Mouse (Mus musculus): ENCODE measurements around the gene Gm17542.
"Not testable (repeated sequence)": the region's sequence is repeated elsewhere in the genome, so short reads cannot be mapped to it uniquely, and the experiment has no call there.

The Gm17542 gene

DNA sequence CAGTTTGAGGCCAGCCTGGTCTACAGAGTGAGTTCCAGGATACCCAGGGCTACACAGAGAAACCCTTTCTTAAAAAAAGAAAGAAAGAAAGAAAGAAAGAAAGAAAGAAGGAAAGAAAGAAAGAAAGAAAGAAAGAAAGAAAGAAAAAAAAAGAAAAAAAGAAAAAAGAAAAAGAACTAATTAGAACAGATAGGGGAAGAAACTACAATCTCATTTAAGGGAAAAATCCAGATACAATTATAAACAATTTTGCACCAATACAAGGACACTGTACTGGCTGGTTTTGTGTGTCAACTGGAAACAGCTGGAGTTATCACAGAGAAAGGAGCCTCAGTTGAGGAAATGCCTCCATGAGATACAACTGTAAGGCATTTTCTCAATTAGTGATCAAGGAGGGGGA lies at the start of gene Gm17542:
Gene Gm17542, minus strand, starts transcription at position 101 of the 400 bp plus-strand sequence.
- not testable (repeated sequence) for DNase-seq (ENCODE audit: low read depth in 2 of 2, low spot score in 2 of 2)

DNA sequence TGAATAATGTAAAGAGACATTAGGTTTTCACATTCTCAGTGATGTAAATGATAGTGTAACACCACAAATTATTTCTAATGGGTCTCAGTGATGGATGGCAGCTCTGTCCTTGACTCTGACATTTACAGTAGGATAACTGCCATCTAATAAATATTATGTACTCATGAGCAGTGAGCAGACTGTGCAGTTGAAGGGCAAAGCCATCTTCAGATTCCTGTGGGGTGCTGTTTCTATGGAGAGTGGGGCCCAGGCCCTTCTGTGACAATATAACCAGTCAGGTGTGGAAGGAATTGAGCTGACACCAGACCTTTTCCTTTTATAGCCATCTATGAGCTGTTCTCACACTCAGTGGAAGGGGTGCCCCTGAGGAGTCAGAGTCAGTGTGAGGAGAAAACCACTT lies 21.8 kb upstream of the Gm17542 start:
- no peak for DNase-seq (ENCODE audit: low read depth in 2 of 2, low spot score in 2 of 2)

DNA sequence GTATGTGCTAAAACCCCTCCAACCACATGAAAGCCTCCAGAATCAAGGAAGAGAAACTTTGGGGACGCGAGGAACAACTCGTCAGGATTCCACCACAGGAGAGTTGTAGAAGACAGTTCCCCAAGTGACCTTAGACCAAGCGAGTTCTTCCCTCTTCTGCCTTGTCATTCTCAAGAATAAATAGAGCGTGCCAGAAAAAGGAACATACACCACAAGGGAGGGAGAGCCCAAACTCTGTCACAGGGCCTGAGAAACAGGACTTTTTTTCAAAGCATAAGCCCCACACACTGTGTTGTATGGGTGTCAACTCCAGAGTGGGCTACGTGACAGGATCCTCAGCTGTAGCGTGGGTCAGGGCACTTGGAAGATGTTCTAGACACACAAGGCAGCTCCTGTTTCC lies 20.1 kb upstream of the Gm17542 start:
- no peak for DNase-seq (ENCODE audit: low read depth in 2 of 2, low spot score in 2 of 2)

DNA sequence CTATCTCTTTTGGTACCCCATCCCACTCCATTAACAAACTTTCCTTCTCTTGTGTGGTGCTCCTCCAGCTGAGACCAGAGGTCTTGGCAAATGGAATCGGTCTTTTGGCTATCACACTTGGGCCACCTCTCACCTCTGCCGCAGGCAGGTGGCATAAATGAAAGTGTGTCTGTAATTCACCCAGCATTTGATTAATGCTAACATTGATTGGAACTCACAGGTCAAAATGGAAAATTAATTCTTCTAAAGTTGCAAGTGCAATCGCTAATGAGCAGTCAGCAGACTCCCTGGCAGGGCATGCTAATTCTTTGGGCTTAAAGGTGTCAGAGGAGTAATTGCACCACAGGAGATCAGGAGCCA lies 3.2 kb downstream of the Gm17542 start:
- no peak for DNase-seq (ENCODE audit: low read depth in 2 of 2, low spot score in 2 of 2)

DNA sequence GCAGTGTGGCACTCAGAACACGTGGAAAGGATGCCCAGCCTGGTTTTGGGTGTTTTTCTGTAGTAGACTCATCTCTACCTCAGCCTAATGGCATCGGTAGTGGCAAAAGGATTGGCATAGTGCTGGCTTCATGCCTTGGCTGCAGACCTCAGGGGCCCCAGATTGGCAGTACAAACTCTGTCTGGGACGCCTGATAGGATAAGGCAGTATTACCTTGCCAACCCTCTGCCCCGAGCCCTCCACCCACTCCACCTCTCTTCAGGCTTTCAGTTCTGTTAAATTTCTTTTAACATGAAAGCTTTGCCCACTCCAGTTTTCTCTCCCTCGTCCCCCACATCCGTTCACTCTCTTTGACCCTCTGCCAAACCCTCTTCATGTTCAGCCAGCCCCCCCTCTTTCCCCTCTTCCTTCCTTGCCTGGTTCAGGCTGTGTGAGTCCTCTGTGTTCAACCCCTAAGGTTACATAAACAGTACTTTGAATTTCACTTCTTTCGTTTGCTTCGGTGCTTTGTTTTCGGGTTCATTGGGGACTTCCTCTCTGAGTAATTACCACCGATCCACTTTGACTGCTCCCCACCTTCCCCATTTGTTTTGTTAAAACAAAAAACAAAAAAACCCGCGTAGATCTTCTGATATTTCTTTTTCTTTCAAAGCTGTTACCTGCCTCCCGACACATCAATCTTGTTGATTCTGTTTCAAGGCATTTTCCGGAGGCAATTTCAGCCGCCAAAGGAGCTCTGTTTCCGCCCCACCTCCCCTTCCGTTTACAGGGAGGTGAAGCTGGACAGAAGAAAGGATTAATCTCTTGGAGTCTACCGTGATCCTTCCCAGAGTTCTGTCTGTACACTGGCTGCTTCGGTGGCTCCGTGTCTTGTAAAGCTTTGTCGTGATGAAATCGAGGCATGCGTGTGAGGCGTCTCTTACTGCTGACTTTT lies 3.9 kb downstream of the Gm17542 start:
- DNase-seq (ENCODE audit: low read depth in 2 of 2, low spot score in 2 of 2), result peak in 1 of 2 experiments; percentile 18

- DNase-seq (ENCODE audit: low read depth in 2 of 2, low spot score in 2 of 2), result no peak
Observed at GRCm38 (mm10) chr10:58713225-58713624, 4.8 kb downstream of the Gm17542 start.

GRCm38 (mm10) chr10:58709021-58709420 lies 9.0 kb downstream of the Gm17542 start:
- no peak for DNase-seq (ENCODE audit: low read depth in 2 of 2, low spot score in 2 of 2)

DNA sequence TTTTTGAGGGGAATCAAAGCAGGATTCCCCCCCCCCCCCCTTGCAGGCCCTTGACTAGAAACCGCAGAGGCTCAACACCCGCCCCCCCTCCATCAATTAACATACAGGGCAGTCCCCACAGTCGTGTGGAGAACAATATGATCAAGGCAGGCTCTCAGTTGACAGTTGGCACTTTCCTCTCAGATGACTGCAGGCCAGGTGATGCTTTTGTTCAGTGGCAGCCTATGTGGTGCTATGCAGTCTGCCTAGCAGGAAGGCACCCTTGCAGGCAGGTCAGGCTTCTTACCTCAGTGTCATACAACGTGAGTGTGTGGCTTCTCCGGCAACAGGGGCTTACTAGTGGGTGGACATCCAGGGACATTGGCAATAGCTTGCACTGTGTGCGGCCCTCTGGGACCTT lies 17.4 kb downstream of the Gm17542 start:
- no peak for DNase-seq (ENCODE audit: low read depth in 2 of 2, low spot score in 2 of 2)

DNA sequence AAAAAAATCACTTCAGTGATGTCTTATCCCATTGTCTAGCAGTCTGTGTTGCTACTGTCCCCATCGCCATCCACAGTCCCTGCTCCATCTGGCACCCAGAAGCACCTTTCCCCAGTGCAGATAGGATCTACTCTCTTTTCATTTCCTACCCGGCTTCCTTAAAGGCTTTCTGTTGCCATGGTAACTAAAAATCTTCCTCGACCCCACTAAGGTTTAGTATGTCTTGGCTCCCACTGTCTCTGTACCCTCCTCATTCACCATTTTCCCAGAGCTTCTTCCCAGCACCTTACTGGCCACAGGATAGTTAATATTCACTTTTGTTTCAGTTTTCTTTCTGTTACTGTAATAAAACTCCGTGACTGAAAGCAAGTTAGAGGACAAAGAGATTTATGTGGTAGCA lies 17.9 kb downstream of the Gm17542 start:
- no peak for DNase-seq (ENCODE audit: low read depth in 2 of 2, low spot score in 2 of 2)

DNA sequence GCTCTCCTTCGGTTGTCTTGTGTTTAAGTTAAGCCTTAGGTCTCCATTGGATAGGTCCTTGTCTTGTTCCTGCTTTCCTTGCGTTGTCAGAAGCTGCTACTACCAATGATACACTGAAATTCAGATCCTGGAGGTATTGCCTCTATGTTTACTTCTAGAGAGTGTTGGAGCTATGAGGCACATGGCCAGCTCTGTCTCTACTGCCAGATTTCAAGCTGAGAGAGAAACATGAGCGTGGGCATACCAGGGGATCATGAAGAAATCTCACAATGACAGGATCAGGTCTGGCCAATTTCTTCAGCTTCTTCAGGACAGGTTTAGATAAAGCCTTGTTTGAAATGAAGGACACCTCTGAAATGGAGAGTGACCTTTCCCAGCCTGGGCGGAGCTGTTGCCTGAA lies 19.1 kb downstream of the Gm17542 start:
- DNase-seq (ENCODE audit: low read depth in 2 of 2, low spot score in 2 of 2), result no peak

DNA sequence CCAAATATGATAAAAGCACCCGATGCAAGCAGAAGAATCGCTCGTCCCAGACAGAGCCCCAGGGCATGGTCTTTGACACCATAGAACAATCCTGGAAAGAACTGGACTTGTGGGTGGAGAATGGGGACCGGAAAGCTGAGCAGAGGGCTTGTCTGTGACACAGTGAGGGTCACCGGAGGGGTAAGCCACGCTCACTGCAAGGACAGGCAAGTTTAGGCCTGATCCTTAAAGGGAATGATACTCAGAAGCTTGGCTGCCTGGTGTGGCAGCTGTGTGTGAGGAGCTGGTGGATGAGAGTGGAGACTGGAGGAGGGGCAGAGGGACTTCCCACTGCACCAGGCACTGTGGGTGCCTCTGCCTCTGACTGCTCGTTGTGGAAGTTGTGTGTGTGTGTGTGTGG lies 27.0 kb downstream of the Gm17542 start:
- no peak for DNase-seq (ENCODE audit: low read depth in 2 of 2, low spot score in 2 of 2)

DNA sequence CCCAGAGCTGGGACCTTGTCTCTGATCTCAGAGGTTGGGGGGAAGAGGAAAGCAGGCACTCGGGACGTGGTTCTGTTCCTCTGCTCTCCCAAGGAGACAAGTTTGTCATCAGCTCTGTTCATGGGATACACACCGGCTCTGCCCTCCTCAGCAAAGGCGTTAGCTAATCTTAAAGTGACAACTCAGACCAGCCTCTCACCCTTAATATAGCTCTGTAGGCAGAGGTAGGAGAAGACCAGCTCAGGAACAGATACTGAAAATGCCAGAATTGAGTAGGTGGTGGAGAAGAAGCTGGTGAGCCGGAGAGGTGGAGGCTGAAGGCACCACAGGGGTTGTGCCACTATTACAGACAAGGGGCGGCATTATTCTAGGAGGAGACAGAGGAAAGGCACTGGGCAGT lies 38.7 kb downstream of the Gm17542 start:
- DNase-seq (ENCODE audit: low read depth in 2 of 2, low spot score in 2 of 2), result no peak

GRCm38 (mm10) chr10:58675533-58675932 lies 42.5 kb downstream of the Gm17542 start, which contains the start of gene Edar:
Edar (minus strand) TSS chr10:58675654.
- DNase-seq (ENCODE audit: low read depth in 2 of 2, low spot score in 2 of 2), result peak; percentile 21 to 35

DNA sequence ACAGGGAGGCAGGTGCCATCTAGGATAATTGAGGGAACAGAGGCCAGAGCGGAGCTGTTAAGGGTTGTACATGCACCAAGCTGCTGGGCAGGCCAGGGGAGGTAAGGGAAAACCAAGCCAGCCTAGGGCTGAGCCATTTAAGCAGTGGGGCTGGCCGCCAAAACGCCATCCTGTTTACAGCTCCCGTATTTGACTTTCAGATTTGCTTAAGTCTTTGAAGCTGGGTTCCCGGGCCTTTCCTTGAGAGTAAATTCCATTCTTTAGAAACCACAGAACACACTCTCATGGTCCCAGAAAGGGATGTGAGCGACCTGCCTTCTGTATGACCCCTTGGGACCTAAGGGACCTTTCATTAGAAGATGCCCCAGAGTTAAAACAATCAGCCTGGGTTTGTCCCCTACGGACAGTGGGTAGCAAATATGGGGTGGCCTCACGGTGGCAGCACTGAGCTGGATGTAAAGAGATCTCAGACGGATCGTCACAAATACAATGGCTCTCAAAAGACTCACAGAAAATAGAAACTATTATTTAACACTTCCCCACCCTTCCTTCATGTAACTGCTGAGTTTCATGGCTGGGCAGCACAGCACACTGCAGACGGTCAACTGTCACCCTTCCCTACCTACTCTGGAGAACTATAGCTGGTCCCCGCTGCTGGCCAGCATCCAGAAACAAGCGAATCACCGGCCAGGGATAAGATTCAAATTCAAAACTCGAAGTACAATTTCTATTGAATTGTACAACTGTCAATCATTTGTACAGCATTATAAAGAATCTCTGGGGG lies 44.5 kb downstream of the Gm17542 start:
- peak in 1 of 2 experiments; percentile 39 for DNase-seq (ENCODE audit: low read depth in 2 of 2, low spot score in 2 of 2)

DNA sequence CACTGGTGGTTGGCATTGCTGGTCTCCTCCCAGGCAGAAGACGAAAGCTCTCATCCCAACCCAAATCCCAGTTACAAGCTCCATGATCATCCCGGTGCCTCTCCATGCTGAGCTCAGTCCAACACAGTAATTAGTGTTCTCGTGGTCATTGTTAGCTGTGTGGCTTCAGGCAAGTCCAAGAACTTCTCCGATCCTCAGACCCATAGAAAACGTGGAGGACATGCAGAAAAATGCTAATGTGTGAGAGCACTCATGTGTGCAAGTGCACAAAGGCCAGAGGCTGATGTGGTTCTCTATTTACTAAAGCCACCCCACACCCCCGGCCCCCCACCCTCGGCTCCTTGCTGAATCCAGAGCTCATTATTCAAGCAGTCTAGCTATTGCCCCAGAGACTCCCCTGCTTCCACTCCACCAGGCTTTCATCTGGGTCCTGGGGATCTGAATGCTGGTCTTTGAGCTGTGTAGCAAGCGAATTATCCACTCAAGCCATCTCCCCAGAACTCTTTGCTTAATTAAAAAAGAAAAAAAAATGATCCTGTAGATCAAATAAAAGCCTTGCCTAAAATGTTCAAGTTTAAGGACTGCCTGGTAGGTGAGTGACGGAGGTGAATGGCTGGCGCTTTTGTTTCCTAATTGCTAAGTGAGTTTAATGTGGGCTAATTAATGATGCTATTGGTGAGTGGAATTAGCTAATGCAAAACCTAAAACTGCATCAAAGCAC lies 45.3 kb downstream of the Gm17542 start:
- no peak for DNase-seq (ENCODE audit: low read depth in 2 of 2, low spot score in 2 of 2)

DNA sequence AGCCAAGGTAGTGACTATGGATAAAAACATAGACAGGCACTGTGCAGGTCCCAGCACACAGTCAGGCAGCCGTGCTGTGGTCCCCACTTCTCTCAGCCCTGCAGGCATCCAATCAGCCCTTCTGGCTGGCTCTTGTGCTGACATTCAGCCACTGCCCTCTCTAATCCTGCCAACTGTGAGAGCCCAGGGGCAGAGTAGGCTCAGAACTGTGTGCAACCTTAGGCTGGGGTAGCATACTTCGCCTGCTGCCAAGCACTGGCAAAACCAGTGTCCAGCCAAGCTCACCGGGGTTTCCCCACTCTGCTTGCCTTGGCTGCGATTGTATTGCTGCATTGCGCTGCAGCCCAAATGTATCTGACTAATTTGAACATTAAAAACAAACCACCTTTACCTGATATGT lies 54.1 kb downstream of the Gm17542 start:
- DNase-seq (ENCODE audit: low read depth in 2 of 2, low spot score in 2 of 2), result no peak

Measured in CD8-positive naive resting alpha-beta T cell, adult 2 months (primary cell).